Comparison of ENCODE assay signal across 8 mouse cellular contexts in genomic region chr17:37028212-37028611, GRCm38 (mm10). TPM values are rescaled to one million over a fixed set of nuclear protein-coding genes. Genes with fewer than 3 reads are reported as not detected.
DNase-seq lines count a peak whose midpoint lies in the region; ATAC-seq and TF ChIP-seq lines count a peak whose summit lies in the region.

No protein-coding gene starts in this region.

- H3K9ac ChIP-seq in ES-E14 (ENCODE audit: insufficient read depth, low read depth, low read length, poor library complexity, severe bottlenecking): peak overlapping the region; percentile 87
- H3K9ac ChIP-seq in liver, embryonic 16.5 days (ENCODE audit: low read depth, low read length): no peak overlapping the region

- no peak for DNase-seq in heart, embryonic 10.5 days (ENCODE audit: low spot score)
- no peak for DNase-seq in heart, postnatal 14 days
- no peak for DNase-seq in ES-E14 (ENCODE audit: low read depth, low spot score)
- DNase-seq in hindbrain, embryonic 10.5 days (ENCODE audit: low spot score): no peak
- no peak for DNase-seq in gastrocnemius, postnatal 10 days
- DNase-seq in testis, postnatal 10 days (ENCODE audit: low spot score): no peak
- DNase-seq in layer of hippocampus, postnatal 25 days (ENCODE audit: extremely low spot score in 1 of 2, low spot score in 1 of 2): no peak

- WGBS in heart, embryonic 10.5 days: 5% methylated on average over 10 of the region's 10 CpGs
- WGBS in hindbrain, embryonic 10.5 days: 4% methylated on average over 10 of the region's 10 CpGs
- WGBS in liver, embryonic 16.5 days (ENCODE audit: insufficient replicate concordance): 29% methylated on average over 10 of the region's 10 CpGs

- H3K36me3 ChIP-seq in heart, embryonic 10.5 days: no peaks in the 10 kb centered on the region
- H3K36me3 ChIP-seq in ES-E14 (ENCODE audit: control insufficient read depth, insufficient read depth, low read length, poor library complexity, severe bottlenecking): no peaks in the 10 kb centered on the region
- H3K36me3 ChIP-seq in hindbrain, embryonic 10.5 days: no peaks in the 10 kb centered on the region
- no peaks in the 10 kb centered on the region for H3K36me3 ChIP-seq in liver, embryonic 16.5 days (ENCODE audit: control insufficient read depth, insufficient read depth)

- in situ Hi-C loops in ES-E14 (cut with MboI; ENCODE audit: low sequenced_read_pairs in 2 of 2, unreplicated experiment in 2 of 2): no loop called here

- ATAC-seq in liver, embryonic 16.5 days (ENCODE audit: low read depth): no peak

- no peaks in the 10 kb centered on the region for H3K9me3 ChIP-seq in heart, embryonic 10.5 days
- H3K9me3 ChIP-seq in ES-E14 (ENCODE audit: control insufficient read depth, insufficient read depth, low read depth, low read length): no peaks in the 10 kb centered on the region
- H3K9me3 ChIP-seq in hindbrain, embryonic 10.5 days: no peaks in the 10 kb centered on the region
- no peaks in the 10 kb centered on the region for H3K9me3 ChIP-seq in liver, embryonic 16.5 days (replicated peaks; ENCODE audit: control insufficient read depth, low read length)

- no peaks in the 10 kb centered on the region for H3K27me3 ChIP-seq in heart, embryonic 10.5 days (ENCODE audit: insufficient read depth, poor library complexity, severe bottlenecking)
- H3K27me3 ChIP-seq in hindbrain, embryonic 10.5 days (ENCODE audit: insufficient read depth, poor library complexity, severe bottlenecking): no peaks in the 10 kb centered on the region
- no peaks in the 10 kb centered on the region for H3K27me3 ChIP-seq in liver, embryonic 16.5 days (ENCODE audit: control insufficient read depth, insufficient read depth, low read depth, low read length)

- intact Hi-C loops in heart, postnatal 14 days (cut with DNase I): no loop called here

- peak overlapping the region; percentile 57 for H3K4me3 ChIP-seq in heart, embryonic 10.5 days
- peak overlapping the region; percentile 54 to 68 for H3K4me3 ChIP-seq in ES-E14 (ENCODE audit: insufficient read depth in 1 of 2, low read depth in 1 of 2, low read length in 2 of 2, poor library complexity in 1 of 2, severe bottlenecking in 1 of 2)
- peak overlapping the region; percentile 54 for H3K4me3 ChIP-seq in hindbrain, embryonic 10.5 days
- peak overlapping the region; percentile 51 for H3K4me3 ChIP-seq in liver, embryonic 16.5 days (ENCODE audit: low read depth, low read length)

- H3K4me2 ChIP-seq in liver, embryonic 16.5 days (ENCODE audit: low read depth, low read length): peak overlapping the region; percentile 39

- H3K4me1 ChIP-seq in heart, embryonic 10.5 days: no peaks in the 10 kb centered on the region
- H3K4me1 ChIP-seq in ES-E14 (ENCODE audit: control insufficient read depth in 2 of 2, insufficient read depth in 2 of 2, low read length in 2 of 2, poor library complexity in 1 of 2): peaks cover 6 to 10% of the 10 kb centered on the region in 2 experiments; a peak in 3 of 4 replicates
- peaks cover 19% of the 10 kb centered on the region for H3K4me1 ChIP-seq in hindbrain, embryonic 10.5 days (replicated peaks)
- no peaks in the 10 kb centered on the region for H3K4me1 ChIP-seq in liver, embryonic 16.5 days (ENCODE audit: control insufficient read depth, low read depth, low read length)

- H3K27ac ChIP-seq in heart, embryonic 10.5 days: peak overlapping the region; percentile 90
- peak overlapping the region; percentile 100 for H3K27ac ChIP-seq in ES-E14 (ENCODE audit: insufficient read depth, low read depth, low read length, poor library complexity, severe bottlenecking)
- peak overlapping the region; percentile 93 for H3K27ac ChIP-seq in hindbrain, embryonic 10.5 days
- H3K27ac ChIP-seq in liver, embryonic 16.5 days (ENCODE audit: low read length): no peak overlapping the region

TF ChIP-seq in ES-E14, 5 proteins besides CTCF, POLR2A, EP300 and RAD21:
- TF ChIP-seq HCFC1 (IDR thresholded peaks at IDR 0.05; ENCODE audit: borderline replicate concordance, insufficient read depth, low read length) (0 out of 2 replicates have a peak, but pooled peaks have one; percentile 46), CHD2 (IDR thresholded peaks at IDR 0.05; ENCODE audit: low read depth, low read length) (no peak), ZC3H11A (IDR thresholded peaks at IDR 0.05; ENCODE audit: borderline replicate concordance, low read depth, low read length) (no peak), MAFK (IDR thresholded peaks at IDR 0.05; ENCODE audit: insufficient read depth, low read depth, low read length) (0 out of 2 replicates have a peak, but pooled peaks have one; percentile 44), ZNF384 (IDR thresholded peaks at IDR 0.05; ENCODE audit: low read depth, low read length) (no peak)
TF ChIP-seq in ES-E14: peak in this region for 2.

RNA-seq across cellular contexts. Expression of gene Mog, which starts 5.0 kb away (rescaled TPM):
- polyA plus RNA-seq in heart, embryonic 10.5 days (2016; fragmentation: Nextera tagmentation; extraction: Ambion mirVana): 0.10 and 0.14 TPM in 2 replicates
- not detected for total RNA-seq in heart, postnatal 14 days (2021)
- total RNA-seq in ES-E14 (2012; rRNA removed): 0.62 and 0.85 TPM in 2 replicates
- polyA plus RNA-seq in hindbrain, embryonic 10.5 days (2016; fragmentation: Nextera tagmentation; extraction: Ambion mirVana): 0.19 and 0.34 TPM in 2 replicates
- polyA plus RNA-seq in liver, embryonic 16.5 days (2015; fragmentation: Nextera tagmentation; extraction: Ambion mirVana): not detected in 2 replicates
- not detected for total RNA-seq in gastrocnemius, postnatal 10 days (2021)
- 100 to 1,000 TPM in 1 of 2 experiments, 10 to 100 TPM in 1; 96.8 to 121 TPM for total RNA-seq in layer of hippocampus, postnatal 25 days (2021)

RNA-seq across cellular contexts. Expression of gene Gabbr1, which starts 17.6 kb away (rescaled TPM):
- polyA plus RNA-seq in heart, embryonic 10.5 days (2016; fragmentation: Nextera tagmentation; extraction: Ambion mirVana): 5.8 and 9.6 TPM in 2 replicates
- total RNA-seq in heart, postnatal 14 days (2021): 10 to 100 TPM; 16.9 TPM
- 60.9 and 106 TPM in 2 replicates for total RNA-seq in ES-E14 (2012; rRNA removed)
- polyA plus RNA-seq in hindbrain, embryonic 10.5 days (2016; fragmentation: Nextera tagmentation; extraction: Ambion mirVana): 10.8 and 17.0 TPM in 2 replicates
- 0.46 and 1.0 TPM in 2 replicates for polyA plus RNA-seq in liver, embryonic 16.5 days (2015; fragmentation: Nextera tagmentation; extraction: Ambion mirVana)
- total RNA-seq in gastrocnemius, postnatal 10 days (2021): 10 to 100 TPM; 12.8 to 20.1 TPM
- total RNA-seq in layer of hippocampus, postnatal 25 days (2021): 100 to 1,000 TPM; 706 to 708 TPM

RNA-seq across cellular contexts. Expression of gene Zfp57, which starts 27.2 kb away (rescaled TPM):
- polyA plus RNA-seq in heart, embryonic 10.5 days (2016; fragmentation: Nextera tagmentation; extraction: Ambion mirVana): 65.9 and 84.5 TPM in 2 replicates
- 1 to 10 TPM; 3.7 to 4.6 TPM for total RNA-seq in heart, postnatal 14 days (2021)
- total RNA-seq in ES-E14 (2012; rRNA removed): 360 and 437 TPM in 2 replicates
- 79.9 and 96.9 TPM in 2 replicates for polyA plus RNA-seq in hindbrain, embryonic 10.5 days (2016; fragmentation: Nextera tagmentation; extraction: Ambion mirVana)
- 2.9 and 3.4 TPM in 2 replicates for polyA plus RNA-seq in liver, embryonic 16.5 days (2015; fragmentation: Nextera tagmentation; extraction: Ambion mirVana)
- total RNA-seq in gastrocnemius, postnatal 10 days (2021): 1 to 10 TPM; 1.9 to 4.5 TPM
- total RNA-seq in layer of hippocampus, postnatal 25 days (2021): 10 to 100 TPM; 14.5 to 21.7 TPM

RNA-seq across cellular contexts. Expression of gene H2-M5, which starts 38.9 kb away (rescaled TPM):
- 0.27 and 0.39 TPM in 2 replicates for polyA plus RNA-seq in heart, embryonic 10.5 days (2016; fragmentation: Nextera tagmentation; extraction: Ambion mirVana)
- total RNA-seq in heart, postnatal 14 days (2021): under 1 TPM; 0.15 to 0.31 TPM
- total RNA-seq in ES-E14 (2012; rRNA removed): 49.4 and 55.4 TPM in 2 replicates
- polyA plus RNA-seq in hindbrain, embryonic 10.5 days (2016; fragmentation: Nextera tagmentation; extraction: Ambion mirVana): 0.68 and 1.1 TPM in 2 replicates
- not detected in 2 replicates for polyA plus RNA-seq in liver, embryonic 16.5 days (2015; fragmentation: Nextera tagmentation; extraction: Ambion mirVana)
- total RNA-seq in gastrocnemius, postnatal 10 days (2021): under 1 TPM in 1 of 2 experiments, not detected in 1; 0.18 TPM
- total RNA-seq in layer of hippocampus, postnatal 25 days (2021): 1 to 10 TPM; 1.2 TPM

RNA-seq across cellular contexts. Expression of gene 2410137M14Rik, which starts 47.2 kb away (rescaled TPM):
- 0.19 and 0.32 TPM in 2 replicates for polyA plus RNA-seq in heart, embryonic 10.5 days (2016; fragmentation: Nextera tagmentation; extraction: Ambion mirVana)
- total RNA-seq in heart, postnatal 14 days (2021): not detected
- 14.8 and 16.9 TPM in 2 replicates for total RNA-seq in ES-E14 (2012; rRNA removed)
- polyA plus RNA-seq in hindbrain, embryonic 10.5 days (2016; fragmentation: Nextera tagmentation; extraction: Ambion mirVana): not detected in 2 replicates
- polyA plus RNA-seq in liver, embryonic 16.5 days (2015; fragmentation: Nextera tagmentation; extraction: Ambion mirVana): not detected in 2 replicates
- total RNA-seq in gastrocnemius, postnatal 10 days (2021): not detected
- total RNA-seq in layer of hippocampus, postnatal 25 days (2021): under 1 TPM in 1 of 2 experiments, not detected in 1; 0.32 TPM

Comparison
In these comparisons a context has a peak if more than half of its experiments do, and no peak if none do; other contexts are left out.
1. RNA of gene Mog, which starts 5.0 kb away (total RNA-seq): 96.8 to 121 TPM in layer of hippocampus, postnatal 25 days; 0.62 to 0.85 TPM in ES-E14, not detected in gastrocnemius, postnatal 10 days and not detected in heart, postnatal 14 days; every median in the first group is over 10 times any median in the second.
2. RNA of gene Zfp57, which starts 27.2 kb away (total RNA-seq): 360 to 437 TPM in ES-E14; 14.5 to 21.7 TPM in layer of hippocampus, postnatal 25 days, 3.7 to 4.6 TPM in heart, postnatal 14 days and 1.9 to 4.5 TPM in gastrocnemius, postnatal 10 days; every median in the first group is over 10 times any median in the second.
3. Peak in every context shown above with its lines, with median percentiles within 50 percentile points of each other: H3K4me3 ChIP-seq.